Mouse (Mus musculus): ENCODE results near the gene Sacm1l.

Sacm1l gene

DNA sequence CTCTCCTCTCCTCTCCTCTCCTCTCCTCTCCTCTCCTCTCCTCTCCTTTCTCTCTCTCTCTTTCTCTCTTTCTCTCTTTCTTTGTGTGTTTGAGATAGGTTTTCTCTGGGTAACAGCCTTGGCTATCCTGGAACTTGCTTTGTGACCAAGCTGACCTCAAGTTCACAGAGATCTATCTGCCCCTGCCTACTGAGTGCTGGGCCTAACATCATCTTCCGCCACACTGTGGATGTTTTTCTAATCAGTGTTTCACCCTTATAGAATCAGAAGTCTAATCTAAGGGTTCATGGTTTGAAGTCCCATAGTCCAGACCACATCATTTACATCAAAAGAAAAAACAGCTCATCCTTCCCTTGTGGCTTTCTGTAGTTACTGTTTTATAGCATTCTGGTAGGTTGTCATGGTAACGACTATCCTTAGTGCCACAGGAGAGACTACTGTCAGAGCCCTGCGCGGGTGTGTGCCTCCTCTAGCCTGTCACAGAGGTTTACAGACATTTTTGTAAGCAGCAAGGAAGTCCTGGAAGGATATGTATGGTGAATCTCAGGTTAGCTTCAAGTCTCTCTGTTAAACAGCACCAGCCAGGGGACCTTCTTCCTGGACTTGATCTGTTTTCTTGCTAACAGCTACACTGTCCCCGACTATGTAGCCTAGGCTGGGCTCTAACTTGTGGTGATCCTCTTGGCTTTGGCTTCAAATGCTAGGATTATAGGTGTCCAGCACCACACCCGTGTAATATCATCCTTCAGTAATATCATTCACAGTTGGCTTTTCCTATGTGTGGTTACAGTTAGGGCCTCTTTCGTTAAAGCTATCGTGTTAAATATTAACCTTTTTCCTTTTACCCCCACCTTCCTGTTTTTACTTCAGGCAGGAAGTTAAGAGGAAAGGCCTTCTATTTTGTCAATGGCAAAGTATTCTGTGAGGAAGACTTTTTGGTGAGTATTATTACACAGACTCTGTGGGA lies 19.6 kb upstream of the Sacm1l start:
- DNase-seq (ENCODE audit: low spot score): no peak

DNA sequence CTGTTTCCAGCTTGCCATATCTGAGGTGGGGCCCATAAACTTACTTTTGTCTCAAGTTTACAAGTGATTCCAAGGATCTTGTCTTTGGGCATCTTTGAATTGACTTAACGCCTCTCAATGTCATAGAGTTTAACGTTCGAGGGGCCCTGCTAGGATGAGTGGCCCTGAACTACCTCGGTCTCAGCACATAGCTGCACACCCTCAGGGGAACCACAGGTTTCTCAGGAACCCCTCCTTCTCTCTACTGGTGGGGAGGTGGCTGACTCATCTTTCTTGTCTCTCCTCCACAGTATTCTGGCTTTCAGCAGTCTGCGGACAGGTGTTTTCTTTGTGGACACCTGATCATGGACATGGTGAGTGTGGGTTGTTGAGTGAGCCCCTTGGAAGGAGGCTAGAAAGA lies 18.6 kb upstream of the Sacm1l start:
- no peak for DNase-seq (ENCODE audit: low spot score)

DNA sequence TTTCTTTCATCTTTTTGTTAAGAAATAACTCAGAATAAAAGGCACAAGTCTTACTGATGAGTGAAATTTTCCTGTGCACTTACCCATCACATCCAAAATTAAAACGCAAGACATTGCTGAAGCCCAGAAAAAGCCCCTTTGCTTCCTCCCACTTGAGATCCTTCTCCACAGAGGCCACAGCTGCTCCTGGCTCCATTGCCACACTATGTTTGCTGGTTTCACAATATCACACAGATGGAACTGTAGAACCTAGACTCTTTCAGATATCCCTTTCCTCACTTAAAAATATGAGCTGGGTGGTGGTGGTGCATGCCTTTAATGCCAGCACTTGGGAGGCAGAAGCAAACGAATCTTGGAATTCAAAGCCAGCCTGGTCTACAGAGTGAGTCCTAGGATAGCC lies 17.1 kb upstream of the Sacm1l start:
- DNase-seq (ENCODE audit: low spot score): no peak

DNA sequence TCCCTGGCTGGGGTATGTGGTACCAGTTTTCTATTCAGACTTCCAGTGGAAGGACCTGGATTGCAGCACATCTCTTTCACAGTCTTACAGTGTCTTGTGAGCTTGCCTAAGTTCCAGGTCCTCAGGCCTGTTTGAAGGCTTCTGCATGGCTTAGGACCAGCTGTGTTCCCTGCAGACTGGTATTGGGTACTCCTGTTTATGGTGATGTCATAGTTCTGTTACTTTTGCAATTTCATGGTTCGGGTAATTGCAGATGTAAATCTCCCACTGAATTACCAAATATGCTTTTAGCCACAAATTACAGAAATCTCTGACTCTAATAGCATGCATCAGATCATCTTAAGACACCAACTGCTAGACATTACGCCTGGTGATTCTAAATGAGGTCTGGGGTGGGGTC lies 14.5 kb upstream of the Sacm1l start:
- DNase-seq (ENCODE audit: low spot score): no peak

DNA sequence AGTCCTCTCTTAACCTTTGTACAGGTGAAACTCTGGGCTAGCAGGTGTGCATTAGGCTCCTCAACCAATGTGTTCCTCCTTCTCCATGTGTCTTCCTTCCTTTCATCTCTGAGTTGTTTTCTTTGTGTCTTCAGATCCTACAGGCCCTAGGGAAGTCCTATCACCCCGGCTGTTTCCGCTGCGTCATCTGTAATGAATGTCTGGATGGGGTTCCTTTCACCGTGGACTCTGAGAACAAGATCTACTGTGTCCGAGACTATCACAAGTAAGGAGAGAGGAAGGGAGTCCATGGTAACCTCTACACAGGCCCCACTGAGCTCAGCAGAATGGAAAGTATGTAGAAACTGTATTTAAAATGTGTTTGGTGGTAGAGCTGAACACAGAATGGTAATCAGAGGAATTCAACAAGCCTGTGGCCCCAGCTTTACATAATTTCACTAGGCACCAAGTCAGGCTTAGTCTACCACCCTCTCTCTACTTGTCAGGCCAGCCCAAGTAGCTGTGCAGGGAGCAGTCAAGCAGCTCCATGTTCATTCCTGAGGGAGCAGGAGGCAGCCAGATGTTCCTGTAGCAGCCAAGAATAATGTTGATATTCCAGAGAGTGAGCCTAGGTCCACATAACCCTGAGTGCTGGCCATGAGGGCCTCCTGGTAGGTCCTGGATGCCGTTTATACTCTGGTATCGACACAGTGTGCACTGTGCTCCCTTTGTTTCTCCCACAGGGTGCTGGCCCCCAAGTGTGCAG lies 12.7 kb upstream of the Sacm1l start:
- no peak for DNase-seq (ENCODE audit: low spot score)

DNA sequence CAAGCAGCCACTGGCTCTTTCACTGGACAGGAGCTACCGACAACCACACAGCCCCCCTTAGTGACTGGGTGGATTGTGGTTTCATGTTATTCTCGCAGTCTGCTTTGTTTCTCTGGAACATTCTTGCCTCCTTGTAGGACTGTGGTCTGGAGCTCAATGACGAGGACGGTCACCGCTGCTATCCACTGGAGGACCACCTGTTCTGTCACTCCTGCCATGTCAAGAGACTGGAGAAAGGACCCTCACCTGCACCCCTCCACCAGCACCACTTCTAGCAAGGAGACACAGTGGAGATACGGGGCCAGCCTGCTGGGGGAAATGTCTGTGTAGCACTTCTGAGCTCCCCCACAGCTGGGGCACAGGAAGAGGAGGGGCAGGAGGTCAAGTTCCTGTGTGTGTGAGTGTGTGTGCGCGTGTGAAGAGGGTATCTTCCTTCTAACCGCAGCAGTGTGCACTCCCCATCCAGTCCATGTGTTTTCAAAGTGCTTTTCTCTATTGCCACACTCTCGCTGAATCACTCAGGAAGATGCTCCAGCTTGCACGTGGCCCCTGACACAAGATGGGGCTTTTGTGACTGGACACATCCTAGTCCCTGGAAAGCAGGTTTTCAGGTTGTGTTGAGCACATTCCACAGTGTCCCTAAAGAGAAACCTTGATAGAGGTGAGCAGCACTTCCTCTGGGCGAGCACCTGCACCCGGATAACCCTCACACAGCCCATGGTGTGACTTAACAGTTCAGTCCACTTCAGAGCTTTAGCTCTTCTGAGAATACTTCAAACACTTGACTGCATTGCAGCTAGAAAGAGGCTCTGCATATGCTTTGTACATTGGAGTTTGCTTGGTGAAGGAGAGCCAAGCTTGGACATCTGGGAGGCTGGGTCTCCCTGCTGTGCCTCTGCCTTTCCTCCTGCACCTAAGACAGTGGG lies 10.3 kb upstream of the Sacm1l start:
- DNase-seq (ENCODE audit: low spot score): no peak

DNA sequence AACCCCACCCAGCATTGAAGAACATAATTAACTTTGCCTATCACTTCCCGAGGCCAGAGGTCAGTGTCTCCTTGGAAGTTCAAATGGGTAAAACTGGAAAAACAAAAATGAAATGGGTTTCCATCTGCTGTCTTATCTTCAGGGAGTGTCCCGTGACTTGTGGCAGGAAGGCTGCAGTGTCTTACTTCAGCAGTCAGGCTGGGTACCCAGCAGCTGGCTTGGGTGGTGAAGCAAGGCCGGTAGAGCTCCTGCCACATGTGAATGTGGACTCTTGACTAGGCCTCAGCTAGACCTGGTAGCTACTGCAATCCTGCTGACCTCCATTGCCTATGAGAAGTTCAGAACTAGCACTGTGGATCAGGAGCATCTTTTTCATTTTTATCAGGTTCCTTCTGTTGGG lies 8.8 kb upstream of the Sacm1l start:
- no peak for DNase-seq (ENCODE audit: low spot score)

DNA sequence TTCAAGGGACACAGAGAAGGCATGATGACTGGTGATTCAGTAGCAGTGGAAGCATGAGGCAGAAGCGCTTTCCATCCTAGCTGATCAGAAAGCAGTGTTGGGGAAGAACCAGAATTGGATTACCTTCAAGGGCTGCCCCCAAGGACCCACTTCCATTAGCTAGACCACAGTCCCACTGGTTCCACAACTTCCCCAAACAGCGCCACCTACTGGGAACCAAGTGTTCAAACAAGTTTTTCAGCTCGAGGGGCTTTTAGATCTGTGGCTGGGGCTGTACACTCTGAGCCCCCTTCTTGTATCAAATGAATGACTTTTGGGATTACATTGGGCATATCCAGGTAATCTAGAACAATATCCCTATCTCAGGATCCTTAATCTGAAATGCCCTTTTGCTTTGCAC lies 5.9 kb upstream of the Sacm1l start:
- DNase-seq (ENCODE audit: low spot score): no peak

DNA sequence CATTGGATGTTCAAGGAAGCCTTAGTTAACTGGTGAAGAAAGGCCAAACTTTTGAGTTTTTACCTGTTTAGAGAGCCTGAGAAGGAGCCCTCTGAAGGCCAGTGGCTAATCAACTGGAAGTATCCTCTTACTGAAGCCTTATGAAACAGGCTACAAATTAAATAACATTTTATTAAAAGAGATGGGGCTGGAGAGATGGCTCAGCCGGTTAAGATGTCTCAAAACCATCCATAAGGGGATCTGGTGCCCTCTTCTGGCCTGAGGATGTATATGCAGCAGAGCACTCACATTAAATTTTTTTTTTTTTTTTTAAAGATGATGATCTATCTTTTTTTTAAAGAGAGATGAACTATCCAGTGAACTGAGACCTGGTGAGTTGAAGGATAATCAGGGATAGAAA lies 4.5 kb upstream of the Sacm1l start:
- DNase-seq (ENCODE audit: low spot score): no peak

DNA sequence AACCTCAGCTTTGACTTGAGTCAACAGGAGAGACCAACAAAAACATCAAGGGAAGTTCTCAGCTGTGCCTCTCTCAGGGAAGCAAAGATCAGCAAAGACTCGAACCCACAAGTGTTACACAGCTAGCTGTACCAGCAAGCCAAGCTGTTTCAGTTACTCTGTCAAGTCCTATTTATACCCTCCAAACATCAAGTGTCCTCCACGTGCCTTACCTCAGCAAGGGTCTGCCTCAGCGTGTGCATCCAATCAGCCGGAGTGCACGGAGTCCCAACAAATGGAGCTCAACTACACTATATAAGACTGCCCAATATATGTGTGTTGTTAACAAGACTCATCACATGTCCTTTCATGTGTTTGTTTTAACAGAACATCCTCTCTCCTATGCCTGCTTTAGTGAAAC lies 3.1 kb upstream of the Sacm1l start:
- DNase-seq (ENCODE audit: low spot score): no peak

DNA sequence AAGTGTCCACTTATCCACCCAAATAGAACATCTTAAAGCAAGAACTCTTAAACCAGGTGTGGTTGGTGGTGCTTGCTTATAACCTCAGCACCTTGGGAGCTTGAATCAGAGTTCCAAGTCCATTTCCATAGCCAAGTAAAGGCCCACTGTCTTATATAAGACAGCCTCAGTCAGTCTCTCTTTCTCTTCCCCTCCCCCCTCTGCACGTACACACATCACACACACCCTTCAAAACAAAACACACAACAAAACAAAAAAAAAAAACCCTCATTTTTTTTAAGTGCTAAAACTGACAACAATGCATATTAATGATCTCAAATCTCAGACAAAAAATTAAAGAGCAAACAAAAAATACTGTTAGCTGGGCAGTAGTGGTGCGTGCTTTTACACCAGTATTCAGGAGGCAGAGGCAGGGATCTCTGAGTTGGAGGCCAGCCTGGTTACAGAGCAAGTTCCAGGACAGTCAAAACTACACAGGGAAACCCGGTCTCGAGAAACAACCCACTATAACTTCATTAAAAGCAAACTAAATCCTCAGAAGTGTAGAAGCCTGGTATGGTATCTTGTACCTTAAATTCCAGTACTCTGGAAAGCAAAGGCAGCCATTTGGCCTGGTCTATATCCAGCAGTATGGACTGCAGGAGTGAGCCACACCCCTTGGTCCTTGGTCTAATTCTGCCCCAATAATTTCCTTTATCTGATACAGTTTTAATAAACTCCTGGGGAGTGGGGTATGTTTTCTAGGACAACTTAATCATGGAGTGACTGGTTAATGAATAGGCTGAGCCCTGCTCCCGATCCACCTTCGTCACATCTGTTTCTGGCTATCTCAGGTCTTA lies 1.3 kb upstream of the Sacm1l start:
- no peak for DNase-seq (ENCODE audit: low spot score)

DNA sequence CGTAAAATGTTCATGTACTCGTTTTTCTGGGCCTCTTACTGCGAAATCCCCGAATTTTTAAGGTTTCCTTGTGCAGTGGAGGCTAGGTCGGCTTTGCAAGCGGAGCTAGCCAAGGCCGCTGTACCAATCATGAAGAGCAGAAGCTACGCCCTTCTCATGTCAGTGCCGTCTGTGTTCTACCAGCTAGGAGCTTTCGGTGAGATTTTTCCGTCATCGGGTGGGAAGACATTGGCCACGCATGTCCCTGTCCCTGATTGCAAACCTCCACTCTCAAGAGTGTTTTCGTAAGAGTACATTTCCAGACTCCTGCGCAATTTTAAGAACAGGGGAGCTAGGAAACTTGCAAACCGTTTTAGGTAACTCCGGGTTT lies 648 bp upstream of the Sacm1l start:
- no peak for DNase-seq (ENCODE audit: low spot score)

DNA sequence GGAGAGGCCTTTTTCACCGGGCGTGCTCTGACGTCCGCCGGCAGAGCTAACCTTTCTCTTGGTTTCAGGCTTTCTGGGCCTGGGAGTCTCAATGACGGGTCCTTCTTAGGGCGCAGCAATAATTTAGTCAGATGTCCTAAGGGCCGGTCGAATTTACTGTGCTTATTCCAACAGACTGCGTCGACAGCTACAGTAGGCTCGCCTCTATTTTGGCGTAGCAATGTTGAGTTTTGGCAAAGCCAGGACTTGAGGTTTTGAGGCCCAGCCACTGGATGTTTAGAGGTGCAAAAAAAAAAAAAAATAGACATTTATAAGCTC lies 558 bp downstream of the Sacm1l start:
- DNase-seq (ENCODE audit: low spot score): no peak

DNA sequence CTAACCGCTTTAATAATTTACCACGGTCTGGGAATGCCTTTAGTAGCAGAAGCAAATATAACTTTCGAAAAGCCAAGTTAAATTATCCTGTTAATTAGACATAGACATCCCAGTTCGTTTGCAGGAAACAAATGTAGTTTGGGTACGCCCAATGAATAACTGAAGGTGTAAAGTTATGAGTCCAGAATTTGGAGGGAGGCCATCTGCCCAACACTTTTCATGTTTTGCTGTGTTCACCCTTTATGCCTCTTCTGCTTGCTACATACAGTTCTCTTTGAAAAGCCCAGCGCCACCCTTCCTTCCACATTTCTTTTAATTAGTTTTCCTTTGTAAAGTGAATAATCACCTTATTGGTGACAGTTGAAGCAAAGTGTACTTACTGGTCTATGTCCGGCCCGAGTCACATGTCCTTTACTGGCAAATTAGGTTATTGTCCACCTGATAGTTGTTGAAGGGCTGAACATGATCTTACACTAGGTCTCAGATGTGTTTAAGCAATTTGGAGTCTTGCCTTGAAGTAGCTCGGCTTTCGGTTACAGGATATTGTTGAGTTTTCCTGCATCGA lies 1.1 kb downstream of the Sacm1l start:
- no peak for DNase-seq (ENCODE audit: low spot score)

DNA sequence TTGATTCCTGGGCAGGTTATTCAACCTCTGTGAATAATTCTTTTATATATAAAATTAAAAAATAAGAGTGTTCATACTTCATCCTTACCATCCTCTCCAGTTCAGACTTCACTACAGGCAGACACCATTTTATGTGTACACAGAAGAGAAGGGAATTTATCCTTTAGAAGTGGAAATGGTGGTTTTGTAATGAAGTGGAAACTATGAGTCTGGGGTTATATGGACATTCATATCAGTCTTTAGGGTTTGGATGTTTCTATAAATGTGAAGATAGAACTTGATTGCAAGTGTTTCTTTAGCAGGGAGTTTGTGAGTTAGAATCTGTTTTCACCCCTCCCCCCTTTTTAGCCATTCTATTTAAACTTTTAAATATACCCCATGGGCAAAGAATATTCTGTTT lies 1.7 kb downstream of the Sacm1l start:
- no peak for DNase-seq (ENCODE audit: low spot score)

DNA sequence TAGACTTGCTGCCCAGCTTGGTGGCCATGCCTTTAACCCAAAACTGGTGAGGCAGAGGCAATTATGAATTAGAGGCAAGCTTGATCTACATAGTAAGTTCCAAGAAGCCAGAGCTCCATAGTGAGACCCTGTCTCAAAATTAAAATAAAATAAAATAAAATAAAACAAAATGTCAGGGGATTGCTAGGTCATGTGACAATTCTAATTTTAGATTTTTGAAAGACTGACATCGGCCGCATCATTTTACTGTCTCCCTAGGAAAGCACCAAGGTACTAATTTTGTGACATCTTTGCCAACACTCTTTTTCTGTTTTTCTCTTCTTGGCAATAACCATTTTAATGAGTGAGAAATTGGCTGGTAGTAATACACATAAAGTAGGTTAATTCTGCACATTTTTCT lies 7.1 kb downstream of the Sacm1l start:
- DNase-seq (ENCODE audit: low spot score): no peak

DNA sequence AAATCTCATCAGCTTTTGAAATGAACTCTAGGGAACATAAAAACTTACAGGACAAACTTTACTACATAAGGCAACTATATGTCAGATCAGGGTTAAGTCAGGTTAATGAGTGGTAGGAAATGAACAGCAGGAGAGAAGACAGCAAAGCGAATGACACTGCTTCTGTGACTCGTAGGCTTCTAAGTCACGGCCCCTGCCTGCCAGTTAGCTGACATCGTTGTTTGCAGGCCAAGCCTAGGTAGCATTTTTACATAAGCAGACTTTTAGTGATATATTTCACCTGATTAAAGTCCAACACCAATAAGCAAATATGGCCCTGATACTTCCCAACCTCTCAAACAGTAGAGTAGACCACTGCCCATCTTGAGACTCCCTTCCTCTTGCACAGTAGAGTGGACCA lies 8.6 kb downstream of the Sacm1l start:
- DNase-seq (ENCODE audit: low spot score): no peak

DNA sequence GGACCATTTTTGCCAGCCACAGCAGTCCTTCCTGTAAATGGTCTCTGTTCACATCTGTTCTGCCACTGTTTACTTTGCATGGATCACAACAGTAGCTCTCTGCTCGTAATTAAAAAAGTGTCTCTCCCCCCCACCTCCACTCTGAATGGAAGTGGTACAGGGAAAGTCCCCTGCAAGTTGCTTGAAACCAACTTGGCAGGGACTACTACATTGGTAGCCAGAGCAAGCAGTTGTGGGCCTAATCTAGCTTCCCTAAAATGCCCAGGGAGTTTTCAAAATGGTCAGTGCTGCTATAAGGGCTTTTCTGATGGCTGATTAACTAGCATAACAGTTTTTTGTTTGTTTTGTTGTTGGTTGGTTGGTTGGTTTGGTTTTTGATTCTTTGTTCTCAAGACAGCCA lies 9.5 kb downstream of the Sacm1l start:
- DNase-seq (ENCODE audit: low spot score): no peak

DNA sequence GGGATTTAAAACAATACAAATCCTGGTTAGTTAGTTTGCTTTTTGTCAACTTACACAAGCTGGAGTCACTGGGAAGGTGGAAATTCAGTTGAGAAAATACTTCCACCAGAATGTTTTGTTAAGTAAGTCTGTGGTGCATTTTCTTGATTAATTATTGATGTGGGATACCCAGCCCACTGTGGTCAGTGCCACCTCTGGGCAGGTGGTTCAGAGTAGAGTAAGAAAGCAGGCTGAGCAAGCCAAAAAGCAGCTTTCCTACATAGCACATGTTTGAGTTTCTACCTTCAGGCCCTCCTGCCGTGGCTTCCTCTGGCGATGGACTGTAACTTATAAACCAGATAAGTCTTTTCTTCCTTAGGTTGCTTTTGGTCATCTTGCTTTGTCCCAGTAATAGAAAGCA lies 10.3 kb downstream of the Sacm1l start:
- no peak for DNase-seq (ENCODE audit: low spot score)

DNA sequence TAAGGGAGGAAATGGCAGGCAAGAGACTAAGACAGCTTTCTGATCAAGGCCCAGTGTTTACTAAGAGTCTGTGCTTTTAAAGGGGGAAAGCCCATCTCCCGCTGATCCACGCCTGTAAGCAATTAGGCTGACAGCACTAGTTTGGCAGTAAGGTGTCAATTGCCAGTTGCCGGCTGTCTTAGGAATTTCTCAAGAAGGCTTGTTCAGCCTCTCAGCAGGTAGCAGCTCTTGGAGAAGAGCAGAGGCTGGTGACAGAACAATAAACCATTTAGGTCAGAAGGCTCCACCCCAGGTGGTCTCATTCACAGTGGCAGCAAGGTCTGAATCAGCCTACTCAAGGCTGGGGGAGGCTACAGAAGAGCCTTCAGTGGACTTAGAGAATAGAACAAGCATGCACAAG lies 25.0 kb downstream of the Sacm1l start:
- DNase-seq (ENCODE audit: low spot score): no peak

Data from ovary, adult 18-20 months (tissue).